ENCODE assay signal across 19 mouse cellular contexts in the genomic region with DNA sequence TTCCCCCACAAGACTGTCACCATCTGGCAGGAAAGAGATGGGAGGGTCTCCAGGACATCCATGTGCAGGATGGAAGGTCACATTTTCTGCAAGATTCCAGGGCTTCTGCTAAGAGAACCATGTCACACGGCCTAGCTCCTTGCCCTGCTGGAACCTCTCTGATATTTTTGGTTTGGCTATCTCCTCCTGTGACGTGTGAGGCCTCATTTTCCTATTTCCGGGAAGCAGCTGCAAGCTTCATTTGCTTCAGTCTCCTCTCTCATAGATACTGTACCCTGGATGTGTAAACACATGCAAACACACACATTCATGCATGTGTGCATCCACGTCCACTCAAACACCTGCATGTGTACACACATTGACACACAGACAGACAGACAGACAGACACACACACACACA. TPM values are rescaled to one million over a fixed set of nuclear protein-coding genes. Genes with fewer than 3 reads are reported as not detected.
DNase-seq lines count a peak whose midpoint lies in the region; ATAC-seq and TF ChIP-seq lines count a peak whose summit lies in the region.
"Had no signal": no experiment of that assay in that cellular context is flagged by ENCODE, and none has a peak within 500 bp of the region (broad histone marks: within the 10 kb centered on the region; RNA-seq: fewer than 3 reads in every experiment).

No protein-coding gene starts in this region.

- 61% methylated on average over 4 of the region's 4 CpGs for WGBS in stomach, embryonic 16.5 days
- WGBS in stomach, postnatal 0 days: 49% methylated on average over 4 of the region's 4 CpGs
- 46% methylated on average over 4 of the region's 4 CpGs for WGBS in heart, embryonic 15.5 days

- no peak for ATAC-seq in stomach, embryonic 16.5 days (ENCODE audit: insufficient read depth, low FRiP score)
- ATAC-seq in stomach, postnatal 0 days (ENCODE audit: low FRiP score, low TSS enrichment): no peak
- ATAC-seq in heart, embryonic 15.5 days (replicated peaks; ENCODE audit: insufficient number of reproducible peaks, insufficient read depth, low FRiP score, low read depth): peak; percentile 44; the same call in 1 of the 2 replicates
- ATAC-seq: CD4-positive, CD25-positive, alpha-beta regulatory T cell, adult 4 months; forebrain, postnatal 0 days; midbrain, embryonic 16.5 days had no signal

- H3K4me1 ChIP-seq in stomach, embryonic 16.5 days (ENCODE audit: control insufficient read depth, insufficient read depth, low read length): peaks cover 21% of the 10 kb centered on the region
- H3K4me1 ChIP-seq in stomach, postnatal 0 days (replicated peaks; ENCODE audit: control insufficient read depth, insufficient read depth): 0 out of 2 replicates have a peak, but pooled peaks cover 2% of the 10 kb centered on the region
- peaks cover 23% of the 10 kb centered on the region for H3K4me1 ChIP-seq in heart, embryonic 15.5 days (replicated peaks)

- H3K9me3 ChIP-seq in stomach, embryonic 16.5 days (replicated peaks; ENCODE audit: control insufficient read depth, low read length): no peaks in the 10 kb centered on the region
- no peaks in the 10 kb centered on the region for H3K9me3 ChIP-seq in stomach, postnatal 0 days (ENCODE audit: control insufficient read depth, low read length)
- H3K9me3 ChIP-seq in heart, embryonic 15.5 days (replicated peaks): no peaks in the 10 kb centered on the region
- H3K9me3 ChIP-seq: hindbrain, embryonic 10.5 days; limb, embryonic 13.5 days; stomach, embryonic 15.5 days had no signal

- no peak for TF ChIP-seq CTCF in stomach, postnatal 0 days (IDR thresholded peaks at IDR 0.05; ENCODE audit: low read depth)

- H3K4me3 ChIP-seq in stomach, embryonic 16.5 days (replicated peaks; ENCODE audit: low read length): no peak overlapping the region
- H3K4me3 ChIP-seq in stomach, postnatal 0 days (ENCODE audit: low read depth, low read length): no peak overlapping the region
- no peak overlapping the region for H3K4me3 ChIP-seq in heart, embryonic 15.5 days
- H3K4me3 ChIP-seq: hindbrain, embryonic 10.5 days; limb, embryonic 13.5 days; stomach, embryonic 15.5 days had no signal

- peak; percentile 39 for DNase-seq in kidney, adult 9 months
- DNase-seq in kidney, adult 11 months: no peak
- no peak for DNase-seq in stomach, postnatal 0 days (ENCODE audit: low spot score)
- DNase-seq in splenic B cell, adult 2 months (ENCODE audit: low read depth, low spot score): peak; percentile 83
- DNase-seq in adrenal gland, postnatal 4 days (ENCODE audit: low spot score in 2 of 2): no peak
- DNase-seq in cerebellum, adult 11-12 months: no peak
- DNase-seq: cerebellum, postnatal 36 days; forebrain, postnatal 0 days; kidney, adult 18-20 months; layer of hippocampus, adult 9-11 months; right cerebral cortex, postnatal 25 days; thymus, postnatal 36 days had no signal

- no peak for TF ChIP-seq EP300 in stomach, postnatal 0 days (optimal IDR thresholded peaks at IDR 0.05)

- H3K4me2 ChIP-seq in stomach, embryonic 16.5 days (ENCODE audit: low read depth, low read length): no peak overlapping the region
- no peak overlapping the region for H3K4me2 ChIP-seq in stomach, postnatal 0 days (replicated peaks; ENCODE audit: low read depth)
- H3K4me2 ChIP-seq in heart, embryonic 15.5 days: no peak overlapping the region
- H3K4me2 ChIP-seq: limb, embryonic 13.5 days; stomach, embryonic 15.5 days had no signal

- H3K9ac ChIP-seq in stomach, embryonic 16.5 days (ENCODE audit: low read length): no peak overlapping the region
- no peak overlapping the region for H3K9ac ChIP-seq in stomach, postnatal 0 days (ENCODE audit: low read length)
- no peak overlapping the region for H3K9ac ChIP-seq in heart, embryonic 15.5 days
- H3K9ac ChIP-seq: forebrain, postnatal 0 days; limb, embryonic 13.5 days; stomach, embryonic 15.5 days had no signal

- peak overlapping the region; percentile 34 for H3K27ac ChIP-seq in stomach, embryonic 16.5 days (ENCODE audit: low read length)
- H3K27ac ChIP-seq in stomach, postnatal 0 days (replicated peaks): no peak overlapping the region
- H3K27ac ChIP-seq in heart, embryonic 15.5 days: peak overlapping the region; percentile 42; the same call in 1 of the 2 replicates
- H3K27ac ChIP-seq: limb, embryonic 13.5 days had no signal

- H3K27me3 ChIP-seq in stomach, embryonic 16.5 days (ENCODE audit: control insufficient read depth, insufficient read depth, low read length): no peaks in the 10 kb centered on the region
- no peaks in the 10 kb centered on the region for H3K27me3 ChIP-seq in stomach, postnatal 0 days (ENCODE audit: control insufficient read depth, insufficient read depth, low read length)
- no peaks in the 10 kb centered on the region for H3K27me3 ChIP-seq in heart, embryonic 15.5 days
- H3K27me3 ChIP-seq in splenic B cell, adult 2 months (ENCODE audit: control insufficient read depth, insufficient read depth, low read length, poor library complexity, severe bottlenecking): no peaks in the 10 kb centered on the region
- H3K27me3 ChIP-seq: limb, embryonic 13.5 days; stomach, embryonic 15.5 days had no signal

- no peaks in the 10 kb centered on the region for H3K36me3 ChIP-seq in stomach, embryonic 16.5 days (ENCODE audit: control insufficient read depth, insufficient read depth, low read length)
- no peaks in the 10 kb centered on the region for H3K36me3 ChIP-seq in stomach, postnatal 0 days (ENCODE audit: control insufficient read depth, insufficient read depth, low read length)
- H3K36me3 ChIP-seq in heart, embryonic 15.5 days: no peaks in the 10 kb centered on the region
- H3K36me3 ChIP-seq in splenic B cell, adult 2 months (ENCODE audit: control insufficient read depth, insufficient read depth, low read length, poor library complexity, severe bottlenecking): no peaks in the 10 kb centered on the region
- H3K36me3 ChIP-seq: hindbrain, embryonic 10.5 days; limb, embryonic 13.5 days; stomach, embryonic 15.5 days had no signal

RNA-seq across cellular contexts. Expression of gene Trp53i11, which starts 24.6 kb away (rescaled TPM):
- polyA plus RNA-seq in stomach, embryonic 16.5 days (2015; fragmentation: Nextera tagmentation; extraction: Ambion mirVana): 34.0 and 42.8 TPM in 2 replicates
- polyA plus RNA-seq in stomach, postnatal 0 days (2015; fragmentation: Nextera tagmentation; extraction: Ambion mirVana): 17.3 and 27.8 TPM in 2 replicates
- polyA plus RNA-seq in heart, embryonic 15.5 days (2015; fragmentation: Nextera tagmentation; extraction: Ambion mirVana): 19.7 and 31.6 TPM in 2 replicates
- 100 to 1,000 TPM; 114 to 117 TPM for total RNA-seq in adrenal gland, postnatal 4 days (2021)

Comparison
In these comparisons a context has a peak if more than half of its experiments do, and no peak if none do; other contexts are left out.
1. DNase-seq: peak in kidney, adult 9 months (single experiment) and splenic B cell, adult 2 months (single experiment); none in kidney, adult 11 months (single experiment), stomach, postnatal 0 days (single experiment), adrenal gland, postnatal 4 days (0 of 2) and cerebellum, adult 11-12 months (single experiment).